Mouse (Mus musculus): ENCODE measurements around the gene Tnfsf13.

- TF ChIP-seq POLR2A (IDR thresholded peaks at IDR 0.05; ENCODE audit: low read depth, low read length): no peak
- TF ChIP-seq CTCF (IDR thresholded peaks at IDR 0.05; ENCODE audit: extremely low read depth, insufficient read length, insufficient replicate concordance, low read depth, low read length): no peak
Measured at GRCm38 (mm10) chr11:69679144-69679543, 6.4 kb downstream of the Tnfsf13 start.

Measured in small intestine, adult 2 months (tissue).